Mouse (Mus musculus): Measurements from ENCODE around the gene Dop1a.

Dop1a gene

GRCm38 (mm10) chr9:86507437-86507836 lies 40.5 kb downstream of the Dop1a start:
- no peak for DNase-seq

- DNase-seq: no peak
Observed at GRCm38 (mm10) chr9:86513733-86514132, 46.8 kb downstream of the Dop1a start.

- no peak for DNase-seq
Observed at GRCm38 (mm10) chr9:86514390-86514789, 47.4 kb downstream of the Dop1a start.

GRCm38 (mm10) chr9:86514798-86515197 lies 47.8 kb downstream of the Dop1a start:
- DNase-seq: no peak

- DNase-seq: no peak
Observed at GRCm38 (mm10) chr9:86522335-86522734, 55.4 kb downstream of the Dop1a start.

GRCm38 (mm10) chr9:86525600-86525999 lies 58.6 kb downstream of the Dop1a start:
- no peak for DNase-seq

GRCm38 (mm10) chr9:86534071-86534470 lies 67.1 kb downstream of the Dop1a start:
- DNase-seq: no peak

- no peak for DNase-seq
Observed at GRCm38 (mm10) chr9:86543451-86543850, 76.5 kb downstream of the Dop1a start.

- no peak for DNase-seq
Observed at GRCm38 (mm10) chr9:86544559-86544958, 77.6 kb downstream of the Dop1a start.

GRCm38 (mm10) chr9:86549637-86550162 lies 82.7 kb downstream of the Dop1a start:
- no peak for DNase-seq

- DNase-seq: no peak
Observed at GRCm38 (mm10) chr9:86550717-86551116, 83.8 kb downstream of the Dop1a start.

GRCm38 (mm10) chr9:86553886-86554285 lies 86.9 kb downstream of the Dop1a start:
- DNase-seq: peak; percentile 15 to 39

- peak; percentile 59 to 62 for DNase-seq
Observed at GRCm38 (mm10) chr9:86554641-86555040, 87.7 kb downstream of the Dop1a start.

GRCm38 (mm10) chr9:86560543-86560942 lies 93.6 kb downstream of the Dop1a start:
- no peak for DNase-seq

GRCm38 (mm10) chr9:86569314-86569910 lies 102.5 kb downstream of the Dop1a start:
- DNase-seq: no peak

GRCm38 (mm10) chr9:86570261-86570890 lies 103.4 kb downstream of the Dop1a start:
- DNase-seq: no peak

- DNase-seq: peak; percentile 14 to 16
Observed at GRCm38 (mm10) chr9:86570946-86571345, 104.0 kb downstream of the Dop1a start.

- peak; percentile 99 to 100 for DNase-seq
Observed at GRCm38 (mm10) chr9:86571540-86572135, 104.7 kb downstream of the Dop1a start, which contains the start of the genes Pgm3 and Rwdd2a. Gene Pgm3 (minus strand): TSS chr9:86571842. Gene Rwdd2a (plus strand): TSS chr9:86571991.

GRCm38 (mm10) chr9:86572196-86572595 lies 105.2 kb downstream of the Dop1a start:
- no peak for DNase-seq

GRCm38 (mm10) chr9:86572636-86573291 lies 105.8 kb downstream of the Dop1a start:
- peak; percentile 86 to 87 for DNase-seq

- DNase-seq: no peak
Observed at GRCm38 (mm10) chr9:86573616-86574303, 106.8 kb downstream of the Dop1a start.

- DNase-seq: no peak
Observed at GRCm38 (mm10) chr9:86575178-86575577, 108.2 kb downstream of the Dop1a start.

- no peak for DNase-seq
Observed at GRCm38 (mm10) chr9:86579657-86580056, 112.7 kb downstream of the Dop1a start.
